Mouse (Mus musculus) cortical plate, adult 2 months (tissue): ENCODE data around the gene Inpp5a. TPM values are rescaled to one million over a fixed set of nuclear protein-coding genes. Genes with fewer than 3 reads are reported as not detected.

Source experiments
- H3K27ac ChIP-seq: fragments of 200-500 bp; 2 replicates; pipeline ENCODE4 v1.5.1; 2012; ENCODE audit warnings: low read length, control low read depth, inconsistent platforms; ENCODE audit not compliant: insufficient read depth
- H3K4me1 ChIP-seq: fragments of 200-500 bp; 2 replicates; pipeline ENCODE4 v1.6.1; 2011; ENCODE audit warnings: low read length; ENCODE audit not compliant: control insufficient read depth, insufficient read depth
- H3K4me3 ChIP-seq: fragments of 200-500 bp; 2 replicates; pipeline ENCODE4 v1.5.1; 2011; ENCODE audit warnings: mild to moderate bottlenecking, low read length, control low read depth; ENCODE audit not compliant: insufficient read depth
- CTCF ChIP-seq: fragments of 200-500 bp; IDR thresholded peaks from 2 replicates; pipeline ENCODE4 v1.5.1; 2011; ENCODE audit warnings: mild to moderate bottlenecking, control low read depth, low read length; ENCODE audit not compliant: insufficient read depth; ENCODE audit errors: extremely low read depth
- POLR2A ChIP-seq: fragments of 200-500 bp; IDR thresholded peaks from 2 replicates; pipeline ENCODE4 v1.6.1; 2011; ENCODE audit warnings: mild to moderate bottlenecking, low read length, control low read depth; ENCODE audit not compliant: insufficient read depth; ENCODE audit errors: extremely low read depth
- polyA plus RNA-seq: library from polyadenylated mRNA; depleted of rRNA; stranded (reverse); fragments of >200 nt; gene quantifications from 2 replicates; pipeline ENCODE4 v1.2.3, GENCODE M21; 2012

The Inpp5a gene
- polyA plus RNA-seq, 1 experiment = 27.8 TPM

DNA sequence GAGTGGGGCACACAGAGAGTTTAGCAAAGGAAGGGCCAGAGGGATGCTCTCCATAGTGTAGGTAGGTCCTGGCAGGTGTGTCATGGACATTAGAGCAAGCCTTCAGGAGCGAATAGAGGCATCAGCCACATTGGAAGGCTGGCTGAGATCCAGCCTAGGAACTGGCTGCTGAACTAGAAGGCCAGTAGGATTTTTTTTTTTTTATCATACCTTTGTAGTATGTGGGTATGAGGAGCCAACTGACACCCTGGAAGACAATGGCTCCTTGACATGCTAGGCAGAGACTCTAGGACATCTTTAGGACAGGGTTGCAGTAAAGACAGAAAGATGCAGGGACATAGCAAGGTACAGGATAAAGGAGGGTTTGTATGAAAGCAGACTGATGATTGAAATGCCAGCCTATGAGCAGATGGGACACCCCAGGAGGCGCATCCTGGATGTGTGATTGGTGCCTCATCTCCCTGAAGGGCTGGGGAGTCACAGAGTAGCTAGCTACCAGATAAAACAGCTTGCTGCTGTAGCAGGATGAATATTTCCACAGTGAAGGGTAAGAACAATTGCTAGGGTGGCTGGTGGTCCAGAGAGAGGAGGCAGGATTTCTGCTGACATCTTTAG is 3.9 kb upstream of the Inpp5a start:
- Histone ChIP-seq H3K4me1 (peaks cover under 1% of the 10 kb centered on the region; the same call in 1 of the 2 replicates), H3K27ac (no peak overlapping the region), H3K4me3 (no peak overlapping the region)
- no peak for TF ChIP-seq POLR2A

DNA sequence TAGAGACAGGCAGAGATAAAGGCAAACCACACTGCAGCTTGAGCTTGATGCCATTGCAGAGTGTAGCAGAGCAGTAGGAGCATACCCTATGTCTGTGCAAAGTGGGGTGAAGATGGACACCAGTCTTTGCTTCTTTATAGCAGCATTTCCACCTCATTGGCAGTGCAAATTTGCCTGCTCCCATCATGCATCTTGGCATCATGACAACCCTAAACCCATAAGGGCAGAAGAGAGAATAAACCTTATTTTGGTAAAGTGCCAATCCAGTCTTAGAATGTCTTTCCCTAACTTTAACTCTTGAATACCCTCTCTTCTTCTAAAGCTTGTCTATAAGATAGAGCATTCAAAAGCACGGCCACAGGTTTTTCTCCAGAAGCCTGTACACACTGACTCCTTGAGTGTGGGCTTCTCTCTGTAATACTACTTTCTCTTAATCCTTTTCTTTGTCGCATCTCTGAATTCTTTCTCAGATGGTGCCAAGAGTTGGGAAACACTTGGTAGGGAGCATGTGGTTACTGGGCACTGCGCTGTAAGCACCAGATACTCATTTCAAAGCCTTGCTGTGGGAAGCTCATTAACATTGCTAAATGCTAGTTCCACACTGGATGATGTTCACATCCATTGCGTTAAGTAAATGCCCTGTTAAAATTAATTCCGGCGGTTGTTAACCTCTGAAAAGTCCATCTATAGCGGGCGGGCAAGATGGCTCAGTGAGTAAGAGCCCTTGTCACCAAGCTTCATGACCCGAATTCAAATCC is 1.8 kb upstream of the Inpp5a start:
- Histone ChIP-seq H3K27ac (no peak overlapping the region), H3K4me3 (no peak overlapping the region), H3K4me1 (peaks cover 4% of the 10 kb centered on the region)
- TF ChIP-seq POLR2A (no peak), CTCF (no peak)

DNA sequence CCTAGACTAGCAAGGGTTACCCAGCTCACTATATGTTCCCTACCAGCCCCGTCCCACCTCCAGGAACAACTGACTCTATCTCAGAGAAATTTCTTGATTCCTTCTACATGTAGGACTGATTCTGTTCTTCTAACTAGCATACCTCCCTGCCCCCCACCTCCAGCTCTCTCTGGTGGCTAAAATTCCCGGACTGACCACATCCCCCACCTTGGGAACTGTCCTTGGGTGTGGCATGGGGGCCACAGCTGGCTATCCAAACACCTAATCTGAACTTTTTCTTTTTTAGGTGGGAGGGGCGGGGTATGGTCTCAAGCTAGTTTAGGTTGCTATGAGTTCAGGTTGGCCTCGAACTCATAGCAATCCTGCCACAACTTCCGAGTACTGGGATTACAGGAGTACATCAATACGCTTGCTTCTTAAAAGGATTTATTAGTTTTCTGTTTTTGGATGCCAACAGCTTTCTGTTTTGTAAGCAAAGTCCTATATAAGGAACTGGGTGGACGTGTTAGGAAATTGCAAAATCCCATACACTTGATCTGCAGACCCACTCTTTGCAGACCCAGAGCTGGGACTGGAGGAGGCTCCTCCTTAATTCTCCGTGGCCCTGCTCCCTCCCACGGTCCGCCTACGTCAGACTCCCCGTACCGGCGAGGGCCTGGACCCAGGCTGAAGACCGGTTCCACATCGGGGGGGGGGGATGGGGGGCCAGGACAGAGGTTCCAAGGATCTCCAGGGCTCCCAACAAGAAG is 814 bp upstream of the Inpp5a start:
- Histone ChIP-seq H3K4me3 (peak overlapping the region; percentile 55), H3K4me1 (peaks cover 4% of the 10 kb centered on the region), H3K27ac (peak overlapping the region; percentile 53)
- TF ChIP-seq CTCF (no peak), POLR2A (no peak)

DNA sequence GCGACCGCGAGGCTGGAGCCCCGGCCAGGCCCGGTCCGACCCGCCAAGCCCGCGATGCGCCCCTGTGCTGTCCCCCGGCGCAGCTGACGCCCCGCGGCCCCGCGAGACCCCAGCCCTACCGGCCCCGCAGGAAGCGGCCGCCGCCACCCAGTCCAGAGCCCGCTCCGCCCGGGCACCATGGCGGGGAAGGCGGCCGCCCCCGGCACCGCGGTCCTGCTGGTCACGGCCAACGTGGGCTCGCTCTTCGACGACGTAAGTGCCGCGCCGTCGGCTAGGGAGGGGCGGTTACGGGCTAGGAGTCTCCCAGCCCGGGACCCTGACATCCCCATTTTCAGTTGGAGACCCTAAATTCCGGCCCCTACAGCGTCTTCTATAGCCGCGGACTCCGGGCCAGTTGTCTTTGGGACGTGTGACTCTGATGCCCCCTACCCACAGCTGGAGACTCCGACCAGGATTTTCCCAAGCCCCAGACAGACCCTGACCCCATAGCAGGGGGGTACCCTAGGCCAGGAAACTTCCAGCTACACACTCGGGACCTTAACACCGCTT is 378 bp downstream of the Inpp5a start:
- H3K4me3 ChIP-seq = peak overlapping the region; percentile 55

DNA sequence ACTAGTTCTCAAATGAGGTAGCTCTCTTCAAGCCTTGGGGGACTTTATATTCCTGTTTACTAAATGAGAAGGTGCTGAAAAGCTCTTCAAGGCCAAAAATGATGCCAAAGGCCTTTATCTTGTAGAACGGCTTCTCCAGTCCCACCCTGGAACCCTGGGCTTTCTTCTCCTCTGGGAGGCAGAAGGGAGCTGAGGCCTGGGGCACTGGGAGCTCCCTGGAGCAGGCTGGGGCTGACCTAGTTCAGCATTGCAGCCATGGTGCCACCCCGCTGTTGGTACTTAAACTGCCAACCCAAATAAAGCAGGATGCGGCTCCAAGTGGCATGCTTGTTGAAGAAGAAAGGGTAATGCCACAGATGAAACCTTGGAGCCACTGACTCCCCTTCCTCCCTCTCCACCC is 1.5 kb downstream of the Inpp5a start:
- TF ChIP-seq CTCF = no peak
- Histone ChIP-seq H3K4me1 (peaks cover 4% of the 10 kb centered on the region), H3K27ac (peak overlapping the region; percentile 14; the same call in 1 of the 2 replicates), H3K4me3 (peak overlapping the region; percentile 55)

More for the DNA sequence above, 378 bp downstream of the Inpp5a start:
- TF ChIP-seq CTCF (no peak), POLR2A (no peak)
- Histone ChIP-seq H3K4me1 (peaks cover 4% of the 10 kb centered on the region), H3K27ac (0 out of 2 replicates have a peak overlapping the region, but pooled peaks have one; percentile 29)

DNA sequence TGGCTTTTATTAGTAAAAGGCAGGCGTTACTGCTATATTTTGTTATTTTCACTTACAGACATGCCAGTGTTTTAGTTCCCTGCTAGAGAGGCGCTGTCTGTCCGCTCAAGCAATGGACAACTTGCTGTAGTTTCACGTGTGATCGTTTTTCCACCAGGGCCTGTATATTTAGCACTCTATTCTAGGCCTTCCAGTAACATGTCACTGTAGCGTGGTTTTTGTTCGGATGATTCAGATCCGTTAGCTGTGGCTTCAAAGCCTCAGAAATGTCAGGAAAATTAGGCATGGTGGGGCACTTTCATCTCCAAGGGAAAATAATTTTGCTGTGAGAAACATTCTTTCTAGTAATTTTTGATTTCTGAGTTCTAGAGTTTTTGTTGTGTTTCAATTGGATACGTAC is 2.0 kb downstream of the Inpp5a start:
- H3K4me1 ChIP-seq = peaks cover 4% of the 10 kb centered on the region
- H3K27ac ChIP-seq = peak overlapping the region; percentile 14; the same call in 1 of the 2 replicates
- H3K4me3 ChIP-seq = peak overlapping the region; percentile 55
- TF ChIP-seq POLR2A = no peak
- TF ChIP-seq CTCF = no peak

DNA sequence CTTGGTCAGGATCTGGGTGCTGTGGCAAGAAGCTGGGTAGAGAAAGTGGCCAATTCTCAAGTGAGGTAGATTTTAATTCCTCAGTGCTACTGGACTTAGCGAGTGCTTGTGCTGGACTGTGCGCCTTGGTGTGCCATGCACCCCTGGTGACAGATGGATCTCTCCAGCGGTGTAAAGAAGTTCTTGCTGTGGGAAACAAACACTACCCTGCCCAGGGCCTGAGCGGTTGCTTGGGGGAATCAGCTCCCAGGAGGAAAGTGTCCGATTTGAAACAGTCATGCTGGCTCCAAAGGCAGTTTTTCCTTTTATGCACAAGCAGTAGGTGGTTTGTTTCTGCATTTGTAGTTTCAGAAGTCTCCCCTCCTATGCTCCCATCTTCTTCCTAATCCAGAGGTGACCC is 2.8 kb downstream of the Inpp5a start:
- no peak overlapping the region for H3K27ac ChIP-seq
- H3K4me3 ChIP-seq = no peak overlapping the region
- H3K4me1 ChIP-seq = peaks cover 4% of the 10 kb centered on the region
- no peak for TF ChIP-seq CTCF
- TF ChIP-seq POLR2A = no peak

DNA sequence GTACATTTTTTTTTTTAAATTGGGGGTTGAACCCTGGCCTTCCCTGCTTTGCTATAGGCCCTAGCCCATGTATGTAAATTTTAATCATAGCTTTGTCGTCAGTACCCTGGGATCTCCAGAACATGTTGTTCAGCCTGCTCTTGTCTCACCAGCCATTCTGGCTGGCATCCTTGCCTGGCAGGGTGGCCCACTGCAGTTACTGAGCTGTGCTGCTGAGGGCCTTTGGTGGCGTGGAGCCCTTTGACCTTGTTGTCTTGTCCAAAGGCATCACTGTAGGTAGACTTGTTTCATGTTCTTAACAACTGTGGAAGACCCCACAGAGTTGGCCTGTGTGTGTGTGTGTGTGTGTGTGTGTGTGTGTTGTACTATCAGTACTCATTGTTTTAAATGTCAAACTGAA is 3.2 kb downstream of the Inpp5a start:
- Histone ChIP-seq H3K4me3 (no peak overlapping the region), H3K4me1 (peaks cover 4% of the 10 kb centered on the region), H3K27ac (no peak overlapping the region)
- no peak for TF ChIP-seq POLR2A
- TF ChIP-seq CTCF = no peak

DNA sequence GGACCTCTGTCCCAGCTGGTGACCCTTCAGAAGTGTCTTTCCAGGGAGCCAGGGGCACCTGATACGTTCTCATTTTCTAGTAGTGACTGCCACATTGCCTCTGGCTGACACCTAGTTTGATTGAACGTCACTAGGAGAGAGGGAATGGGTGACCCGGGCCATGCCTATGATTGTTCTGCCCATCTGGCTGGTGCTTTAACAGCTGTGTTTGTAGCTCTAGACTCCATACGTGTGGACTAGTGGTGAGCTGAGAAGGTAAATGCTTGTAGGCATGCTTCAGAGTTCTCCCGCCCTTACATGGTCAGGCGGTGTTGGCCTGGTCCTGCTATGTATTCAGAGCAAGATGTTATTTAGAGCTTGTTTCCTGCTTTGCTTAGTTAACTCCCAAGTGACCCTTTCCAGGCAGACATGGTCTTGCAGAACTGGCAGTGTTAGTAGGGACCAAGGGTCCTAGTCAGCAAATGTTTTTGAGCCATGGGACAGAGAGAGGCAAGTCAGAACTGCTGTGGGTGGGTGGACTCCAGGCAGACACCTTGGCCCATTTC is 3.9 kb downstream of the Inpp5a start:
- H3K4me3 ChIP-seq = no peak overlapping the region
- TF ChIP-seq POLR2A (no peak), CTCF (no peak)
- no peak overlapping the region for H3K27ac ChIP-seq
- H3K4me1 ChIP-seq = peaks cover 4% of the 10 kb centered on the region
